Mouse (Mus musculus): Measurements from ENCODE around the gene Ubald1. TPM values are rescaled to one million over a fixed set of nuclear protein-coding genes. Genes with fewer than 3 reads are reported as not detected.

The Ubald1 gene
- polyA plus RNA-seq (2012; rRNA removed), result 34.0 and 37.0 TPM in 2 replicates

DNA sequence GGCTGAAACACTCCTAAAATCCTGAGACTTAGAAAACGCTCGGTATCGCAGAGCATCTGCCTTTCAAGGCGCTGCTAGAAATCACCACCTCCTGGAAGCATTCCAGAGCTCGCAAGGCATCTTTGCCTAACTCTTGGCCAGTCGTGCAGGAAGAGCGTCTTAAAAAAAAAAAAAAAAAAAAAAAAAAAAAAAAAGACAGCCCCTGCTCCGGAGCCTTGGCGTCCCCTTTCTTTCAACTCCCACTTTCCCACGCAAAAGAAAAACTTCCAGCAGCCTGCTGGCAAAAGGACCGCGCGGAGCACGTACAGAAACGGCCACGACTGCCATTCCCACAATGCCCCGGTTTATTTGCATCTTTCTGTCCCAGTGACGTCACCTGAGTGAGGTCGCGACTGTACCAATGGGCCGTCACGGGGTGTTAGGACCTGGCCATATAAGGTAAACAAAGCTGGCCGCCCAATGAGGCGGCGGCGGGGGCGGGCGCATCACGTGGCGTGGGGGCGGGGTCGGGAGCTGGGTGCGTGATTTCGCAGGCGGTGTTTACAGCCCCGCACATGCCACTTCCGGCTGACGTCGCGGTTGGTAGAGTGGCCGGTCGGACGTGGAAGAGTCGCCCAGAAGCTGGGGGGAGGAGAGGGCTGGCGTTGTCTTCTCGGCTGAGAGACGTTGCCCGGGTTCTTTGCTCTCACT, at the start of gene Ubald1:
Gene Ubald1 (minus strand): TSS at position 180 of the 690 bp plus-strand sequence.

DNA sequence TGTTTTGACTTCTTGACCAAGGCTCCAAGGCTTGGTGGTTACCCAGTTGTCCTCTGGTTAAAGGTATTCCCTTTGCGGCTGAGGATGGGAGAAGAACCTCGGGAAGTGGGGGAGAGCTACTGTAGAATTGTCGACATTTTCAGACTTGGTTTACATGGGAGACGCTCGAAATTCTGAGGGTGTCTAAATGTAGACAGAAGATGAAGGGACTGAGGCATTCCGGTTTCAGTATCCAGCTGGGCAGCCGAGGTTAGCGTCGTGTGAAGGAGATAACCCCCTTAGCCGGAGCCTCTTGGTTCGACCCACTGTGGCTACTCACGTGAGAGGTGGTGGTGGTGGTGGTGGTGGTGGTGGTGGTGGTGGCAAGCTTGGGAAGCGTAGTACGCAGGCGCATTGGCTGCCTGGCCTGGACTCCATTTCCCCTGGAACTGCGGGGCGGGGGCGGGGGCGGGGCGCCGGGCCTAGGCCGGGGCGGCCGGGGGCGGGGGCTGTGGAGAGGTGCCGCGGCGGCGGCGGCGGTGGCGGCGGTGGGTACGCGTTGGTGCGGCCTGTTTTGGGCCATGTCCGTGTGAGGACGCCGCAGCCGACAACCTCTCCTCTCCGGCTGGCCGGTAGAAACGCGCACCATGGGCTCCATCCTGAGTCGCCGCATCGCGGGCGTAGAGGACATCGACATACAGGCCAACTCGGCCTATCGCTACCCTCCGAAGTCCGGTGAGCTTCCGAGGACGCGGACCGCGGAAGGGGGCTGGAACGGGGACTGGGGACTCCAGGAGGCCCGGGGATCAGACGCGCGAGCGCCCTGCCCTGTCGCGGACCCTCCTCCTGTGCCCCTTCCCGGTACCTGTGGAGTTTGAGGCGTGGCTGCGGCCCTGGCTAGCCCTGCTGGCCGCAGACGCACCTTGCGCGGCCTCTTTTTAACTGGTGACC, 5.9 kb upstream of the Ubald1 start, which contains the start of gene Mgrn1:
Gene Mgrn1 (plus strand): TSS at position 490 of the 930 bp plus-strand sequence.

DNA sequence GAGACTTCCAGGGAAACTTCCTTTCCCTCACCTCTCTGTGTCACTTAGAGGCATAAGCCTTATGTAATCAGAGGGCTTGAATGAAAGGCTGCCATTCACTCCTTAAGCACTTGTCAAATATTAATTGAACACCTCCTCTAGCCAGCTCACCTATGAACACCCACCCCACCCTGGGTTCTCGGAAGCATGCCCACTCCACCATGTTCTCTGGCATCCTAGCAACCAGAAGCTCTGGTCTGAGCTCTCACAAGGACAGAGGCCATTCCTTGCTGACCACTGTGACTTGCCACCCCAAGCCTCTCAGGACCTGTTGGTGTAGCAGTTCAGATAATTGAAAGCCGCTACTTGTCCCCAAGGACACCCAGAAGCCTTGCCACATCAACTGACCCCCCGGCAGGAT, 44.9 kb downstream of the Ubald1 start, which contains the start of gene 4930562C15Rik:
Gene 4930562C15Rik (plus strand): TSS at position 226 of the 400 bp plus-strand sequence.

Other genes with a start within 250 kb of the Ubald1 start
- 8.3 and 20.3 TPM in 2 replicates for gene Vasn, start 240.4 kb downstream of the Ubald1 start, polyA plus RNA-seq (2012; rRNA removed)
- gene Dnaja3, start 240.3 kb downstream of the Ubald1 start, polyA plus RNA-seq (2012; rRNA removed), result 26.8 and 28.4 TPM in 2 replicates
- 63.0 and 68.3 TPM in 2 replicates for gene Coro7, start 200.5 kb downstream of the Ubald1 start, polyA plus RNA-seq (2012; rRNA removed)
- 90.5 and 100.0 TPM in 2 replicates for gene Nmral1, start 161.0 kb downstream of the Ubald1 start, polyA plus RNA-seq (2012; rRNA removed)
- gene Hmox2, start 154.0 kb downstream of the Ubald1 start, polyA plus RNA-seq (2012; rRNA removed), result 60.4 and 61.9 TPM in 2 replicates
- 88.7 and 89.2 TPM in 2 replicates for gene Cdip1, start 90.0 kb downstream of the Ubald1 start, polyA plus RNA-seq (2012; rRNA removed)
- gene 4930562C15Rik, start 44.9 kb downstream of the Ubald1 start, polyA plus RNA-seq (2012; rRNA removed), result 0.01 TPM in 1 of 2 replicates, not detected in the other
- 118 and 123 TPM in 2 replicates for gene Mgrn1, start 5.9 kb upstream of the Ubald1 start, polyA plus RNA-seq (2012; rRNA removed)
- gene Nudt16l1, start 58.4 kb upstream of the Ubald1 start, polyA plus RNA-seq (2012; rRNA removed), result 101 and 106 TPM in 2 replicates
- 116 and 119 TPM in 2 replicates for gene Anks3, start 83.9 kb upstream of the Ubald1 start, polyA plus RNA-seq (2012; rRNA removed)
- not detected in 2 replicates for gene Sept12, start 117.5 kb upstream of the Ubald1 start, polyA plus RNA-seq (2012; rRNA removed)
- 0.87 and 2.6 TPM in 2 replicates for gene Smim22, start 127.0 kb upstream of the Ubald1 start, polyA plus RNA-seq (2012; rRNA removed)
- 133 and 146 TPM in 2 replicates for gene Rogdi, start 133.2 kb upstream of the Ubald1 start, polyA plus RNA-seq (2012; rRNA removed)
- gene Glyr1, start 169.5 kb upstream of the Ubald1 start, polyA plus RNA-seq (2012; rRNA removed), result 155 and 173 TPM in 2 replicates
- gene Ubn1, start 169.7 kb upstream of the Ubald1 start, polyA plus RNA-seq (2012; rRNA removed), result 29.5 and 30.5 TPM in 2 replicates

All from central nervous system, embryonic 14 days (tissue).